8 mouse cellular contexts compared by ENCODE assay signal in the genomic region with DNA sequence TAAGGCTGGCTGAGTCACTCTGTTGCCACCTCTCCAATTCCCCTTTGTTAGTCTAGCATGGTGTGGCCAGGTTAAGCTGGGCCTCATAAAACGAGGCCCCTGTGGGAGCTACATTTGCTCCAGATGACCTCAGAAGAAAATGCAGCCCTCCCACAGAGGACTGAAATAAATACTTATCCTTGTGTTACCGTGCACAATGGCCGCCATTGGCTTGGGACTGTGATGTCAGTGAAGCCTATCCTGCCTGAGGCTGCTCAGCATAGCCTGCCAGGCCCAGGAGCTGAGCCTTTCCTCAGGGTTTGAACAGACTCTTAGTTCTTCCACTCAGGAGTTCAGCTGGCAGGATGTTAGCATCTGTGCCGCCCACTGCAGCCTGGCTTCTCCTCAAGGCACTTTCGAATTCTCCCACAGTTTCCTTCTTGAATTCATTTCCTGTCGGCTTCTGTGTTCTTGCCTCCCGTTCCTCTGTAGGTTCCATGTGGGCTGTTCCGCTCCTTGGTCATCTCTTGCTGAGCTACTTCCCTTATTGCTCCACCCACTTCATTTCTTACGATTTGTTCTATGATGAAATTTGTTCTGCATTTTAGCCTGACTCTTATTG. TPM values are rescaled to one million over a fixed set of nuclear protein-coding genes. Genes with fewer than 3 reads are reported as not detected.
DNase-seq lines count a peak whose midpoint lies in the region; ATAC-seq lines count a peak whose summit lies in the region.

No protein-coding gene starts in this region.

- intact Hi-C loops in left cerebral cortex, postnatal 14 days (cut with DNase I): no loop called here

- ATAC-seq in hindbrain, embryonic 16.5 days: no peak
- peak; percentile 92 for ATAC-seq in megakaryocyte progenitor cell, adult 5-6 weeks (replicated peaks; ENCODE audit: poor library complexity)

- no peak overlapping the region for H3K4me2 ChIP-seq in hindbrain, embryonic 16.5 days (ENCODE audit: low read length)

- no peak overlapping the region for H3K9ac ChIP-seq in hindbrain, embryonic 16.5 days (ENCODE audit: low read depth, low read length)

- DNase-seq in 416B (ENCODE audit: low read depth) (peak; percentile 76), ZHBTc4 (ENCODE audit: low read depth, low spot score) (peak; percentile 43)
- peak; percentile 77 for DNase-seq in forelimb bud, embryonic 11.5 days (ENCODE audit: low read depth, low spot score)
- DNase-seq in left cerebral cortex, postnatal 14 days (ENCODE audit: low spot score in 2 of 2): peak; percentile 70 to 79
- no peak for DNase-seq in cerebellum, adult 18-20 months
- no peak for DNase-seq in Muller cell, postnatal 12 days (ENCODE audit: inconsistent ontology term)

- 42% methylated on average over 9 of the region's 9 CpGs for WGBS in hindbrain, embryonic 16.5 days

- no peak overlapping the region for H3K4me3 ChIP-seq in hindbrain, embryonic 16.5 days (ENCODE audit: low read length)

- no peaks in the 10 kb centered on the region; the same call in 1 of the 2 replicates for H3K9me3 ChIP-seq in hindbrain, embryonic 16.5 days (ENCODE audit: control insufficient read depth, low read length)

- H3K27ac ChIP-seq in hindbrain, embryonic 16.5 days (ENCODE audit: low read depth, low read length): peak overlapping the region; percentile 31

- no peaks in the 10 kb centered on the region for H3K36me3 ChIP-seq in hindbrain, embryonic 16.5 days (ENCODE audit: control insufficient read depth, insufficient read depth, low read length)

- H3K27me3 ChIP-seq in hindbrain, embryonic 16.5 days (replicated peaks; ENCODE audit: control insufficient read depth, insufficient read depth, low read length): no peaks in the 10 kb centered on the region

- no peaks in the 10 kb centered on the region; the same call in 1 of the 2 replicates for H3K4me1 ChIP-seq in hindbrain, embryonic 16.5 days (ENCODE audit: control insufficient read depth, insufficient read depth, low read depth, low read length)

RNA-seq across cellular contexts. Expression of gene Phlda1, which starts 33.7 kb away (rescaled TPM):
- polyA plus RNA-seq in hindbrain, embryonic 16.5 days (2015; fragmentation: Nextera tagmentation; extraction: Ambion mirVana): 54.4 and 54.8 TPM in 2 replicates
- 10 to 100 TPM; 31.6 to 32.5 TPM for total RNA-seq in left cerebral cortex, postnatal 14 days (2021)
- total RNA-seq in megakaryocyte progenitor cell, adult 5-6 weeks (2015): 2.1 and 3.7 TPM in 2 replicates
- 0.10 and 0.33 TPM in 2 replicates for total RNA-seq in megakaryocyte progenitor cell, adult 5-6 weeks (2017)

Comparison
In these comparisons a context has a peak if more than half of its experiments do, and no peak if none do; other contexts are left out.
1. DNase-seq: peak in 416B (single experiment), ZHBTc4 (single experiment), forelimb bud, embryonic 11.5 days (single experiment) and left cerebral cortex, postnatal 14 days (2 of 2); none in cerebellum, adult 18-20 months (0 of 2) and Muller cell, postnatal 12 days (single experiment).
2. RNA of gene Phlda1, which starts 33.7 kb away (total RNA-seq): 31.6 to 32.5 TPM in left cerebral cortex, postnatal 14 days; 0.10 to 3.7 TPM in megakaryocyte progenitor cell, adult 5-6 weeks; every median in the first group is over 4 times any median in the second.